Mouse (Mus musculus): ENCODE measurements around the gene Nop53. TPM values are rescaled to one million over a fixed set of nuclear protein-coding genes. Genes with fewer than 3 reads are reported as not detected.

The Nop53 gene
- polyA plus RNA-seq, 1 experiment: 283 TPM

DNA sequence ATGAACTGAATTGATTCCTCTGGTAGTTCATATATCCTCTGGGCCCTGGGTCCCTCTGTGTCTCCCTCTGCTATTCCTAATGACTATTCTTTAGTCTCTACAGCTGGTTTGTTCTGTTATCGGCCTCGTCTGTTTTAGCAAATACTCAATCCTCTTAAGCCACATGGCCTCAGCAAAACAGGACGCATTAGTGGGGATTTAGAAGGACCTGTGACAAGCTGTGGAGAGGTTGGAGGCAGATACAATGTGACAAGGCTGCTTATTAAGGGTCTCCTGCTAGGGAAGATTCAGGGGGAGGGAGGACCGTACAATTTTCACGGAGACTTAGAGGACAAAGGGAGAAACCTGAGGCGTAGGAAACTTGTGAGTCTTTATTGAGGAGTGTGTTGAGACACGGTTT, 40.0 kb downstream of the Nop53 start:
- no peaks in the 10 kb centered on the region for H3K4me1 ChIP-seq (ENCODE audit: control insufficient read depth, insufficient read depth, low read length)
- no peak for TF ChIP-seq POLR2A (IDR thresholded peaks at IDR 0.05; ENCODE audit: insufficient read depth, low read length)
- no peak for TF ChIP-seq CTCF (IDR thresholded peaks at IDR 0.05; ENCODE audit: low read depth, low read length)
- no peak for TF ChIP-seq EP300 (IDR thresholded peaks at IDR 0.05; ENCODE audit: insufficient read depth, low read depth, low read length)

DNA sequence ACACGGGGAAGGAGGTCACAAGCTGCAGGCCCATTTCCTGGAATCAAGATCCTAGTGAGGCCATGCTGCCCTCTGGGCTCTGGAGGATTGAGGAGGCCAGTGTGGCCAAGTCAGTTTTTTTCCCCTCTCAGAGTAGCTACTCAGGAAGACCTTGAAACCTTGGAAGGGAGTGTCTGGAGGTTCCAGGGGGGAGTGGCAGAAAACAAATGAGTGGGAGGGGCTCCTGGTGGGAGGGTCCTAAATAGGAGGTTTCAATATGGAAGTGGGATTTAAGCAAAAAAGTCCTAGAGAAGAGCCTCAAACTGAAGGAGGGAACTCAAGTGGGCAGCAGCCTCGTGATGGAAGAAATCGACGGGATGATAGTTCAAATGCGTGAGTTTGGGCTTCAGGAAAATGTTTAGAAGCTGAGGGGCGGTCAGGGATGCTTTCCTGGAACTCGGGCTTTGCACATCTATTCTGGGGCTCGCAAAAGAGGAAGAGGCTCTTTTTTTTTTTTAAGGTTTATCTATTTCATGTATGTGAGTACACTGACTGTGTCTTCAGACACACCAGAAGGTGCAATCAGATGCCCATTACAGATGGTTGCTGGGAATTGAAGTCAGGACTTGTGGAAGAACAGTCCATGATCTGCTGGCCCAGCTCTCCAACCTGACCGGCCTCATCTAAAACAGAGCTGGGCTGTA, 44.4 kb downstream of the Nop53 start:
- H3K4me1 ChIP-seq (ENCODE audit: control insufficient read depth, insufficient read depth, low read length): no peaks in the 10 kb centered on the region
- TF ChIP-seq CTCF (IDR thresholded peaks at IDR 0.05; ENCODE audit: low read depth, low read length) (no peak), POLR2A (IDR thresholded peaks at IDR 0.05; ENCODE audit: insufficient read depth, low read length) (no peak), EP300 (IDR thresholded peaks at IDR 0.05; ENCODE audit: insufficient read depth, low read depth, low read length) (no peak)
- H3K9ac ChIP-seq (ENCODE audit: low read depth, poor library complexity, severe bottlenecking): no peak overlapping the region
- no peaks in the 10 kb centered on the region for H3K36me3 ChIP-seq (ENCODE audit: control insufficient read depth, insufficient read depth, low read length, poor library complexity, severe bottlenecking)
- H3K27me3 ChIP-seq (ENCODE audit: control insufficient read depth, insufficient read depth, low read length, poor library complexity, severe bottlenecking): no peaks in the 10 kb centered on the region; the same call in 1 of the 2 replicates
- 0 out of 2 replicates have a peak, but pooled peaks cover 2% of the 10 kb centered on the region for H3K9me3 ChIP-seq (replicated peaks; ENCODE audit: control insufficient read depth, insufficient read depth, low read length, poor library complexity, severe bottlenecking)
- no peak overlapping the region for H3K27ac ChIP-seq (ENCODE audit: insufficient read depth, low read length)
- no peak overlapping the region for H3K4me3 ChIP-seq (ENCODE audit: low read depth, low read length)

More for the DNA sequence above, 40.0 kb downstream of the Nop53 start:
- Histone ChIP-seq H3K9ac (ENCODE audit: low read depth, poor library complexity, severe bottlenecking) (no peak overlapping the region), H3K36me3 (ENCODE audit: control insufficient read depth, insufficient read depth, low read length, poor library complexity, severe bottlenecking) (no peaks in the 10 kb centered on the region), H3K27me3 (ENCODE audit: control insufficient read depth, insufficient read depth, low read length, poor library complexity, severe bottlenecking) (no peaks in the 10 kb centered on the region), H3K4me3 (ENCODE audit: low read depth, low read length) (no peak overlapping the region), H3K9me3 (replicated peaks; ENCODE audit: control insufficient read depth, insufficient read depth, low read length, poor library complexity, severe bottlenecking) (0 out of 2 replicates have a peak, but pooled peaks cover 2% of the 10 kb centered on the region), H3K27ac (ENCODE audit: insufficient read depth, low read length) (no peak overlapping the region)

DNA sequence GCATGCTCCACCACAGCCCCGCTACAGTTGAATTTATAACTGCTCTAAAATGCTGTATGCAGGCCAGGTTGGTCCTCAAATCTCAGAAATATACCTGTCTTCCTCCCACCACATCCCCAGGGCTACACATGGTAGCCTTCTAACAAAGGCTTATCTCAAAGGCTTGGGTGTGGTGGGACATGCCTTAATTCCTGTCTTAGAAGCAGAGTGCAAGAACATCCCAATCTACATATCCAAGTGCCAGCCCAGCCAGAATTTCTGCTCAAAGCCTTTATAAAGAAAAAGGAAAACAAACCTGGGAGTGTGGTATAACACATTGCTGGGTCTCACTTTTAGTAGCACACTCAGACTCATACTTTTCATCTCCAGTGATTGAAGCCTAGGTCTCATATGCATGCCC, 51.6 kb downstream of the Nop53 start:
- H3K9me3 ChIP-seq (replicated peaks; ENCODE audit: control insufficient read depth, insufficient read depth, low read length, poor library complexity, severe bottlenecking): no peaks in the 10 kb centered on the region
- no peak overlapping the region for H3K4me3 ChIP-seq (ENCODE audit: low read depth, low read length)
- H3K27ac ChIP-seq (ENCODE audit: insufficient read depth, low read length): no peak overlapping the region
- H3K4me1 ChIP-seq (ENCODE audit: control insufficient read depth, insufficient read depth, low read length): no peaks in the 10 kb centered on the region
- H3K9ac ChIP-seq (ENCODE audit: low read depth, poor library complexity, severe bottlenecking): no peak overlapping the region
- H3K27me3 ChIP-seq (ENCODE audit: control insufficient read depth, insufficient read depth, low read length, poor library complexity, severe bottlenecking): no peaks in the 10 kb centered on the region; the same call in 1 of the 2 replicates
- TF ChIP-seq POLR2A (IDR thresholded peaks at IDR 0.05; ENCODE audit: insufficient read depth, low read length) (no peak), EP300 (IDR thresholded peaks at IDR 0.05; ENCODE audit: insufficient read depth, low read depth, low read length) (no peak), CTCF (IDR thresholded peaks at IDR 0.05; ENCODE audit: low read depth, low read length) (no peak)
- H3K36me3 ChIP-seq (ENCODE audit: control insufficient read depth, insufficient read depth, low read length, poor library complexity, severe bottlenecking): no peaks in the 10 kb centered on the region

Other genes with a start within 250 kb of the Nop53 start
- gene Obox5, start 195.9 kb downstream of the Nop53 start, polyA plus RNA-seq (2011; ENCODE audit: insufficient read depth, insufficient read length, low read depth, missing spikeins): not detected in 2 replicates
- not detected in 2 replicates for gene Obox6, start 106.4 kb downstream of the Nop53 start, polyA plus RNA-seq (2011; ENCODE audit: insufficient read depth, insufficient read length, low read depth, missing spikeins)
- not detected in 2 replicates for gene Crx, start 66.1 kb downstream of the Nop53 start, polyA plus RNA-seq (2011; ENCODE audit: insufficient read depth, insufficient read length, low read depth, missing spikeins)
- not detected in 2 replicates for gene Crxos, start 63.5 kb downstream of the Nop53 start, polyA plus RNA-seq (2011; ENCODE audit: insufficient read depth, insufficient read length, low read depth, missing spikeins)
- gene Selenow, start 23.7 kb downstream of the Nop53 start, polyA plus RNA-seq (2011; ENCODE audit: insufficient read depth, insufficient read length, low read depth, missing spikeins): 93.1 and 101 TPM in 2 replicates
- 4.6 and 4.9 TPM in 2 replicates for gene Ehd2, start 21.5 kb upstream of the Nop53 start, polyA plus RNA-seq (2011; ENCODE audit: insufficient read depth, insufficient read length, low read depth, missing spikeins)
- gene Bicra, start 101.8 kb upstream of the Nop53 start, polyA plus RNA-seq (2011; ENCODE audit: insufficient read depth, insufficient read length, low read depth, missing spikeins): 10.2 and 21.9 TPM in 2 replicates
- gene Zfp541, start 115.7 kb upstream of the Nop53 start, polyA plus RNA-seq (2011; ENCODE audit: insufficient read depth, insufficient read length, low read depth, missing spikeins): not detected in 2 replicates
- gene Napa, start 152.4 kb upstream of the Nop53 start, polyA plus RNA-seq (2011; ENCODE audit: insufficient read depth, insufficient read length, low read depth, missing spikeins): 105 and 107 TPM in 2 replicates
- 8.5 and 8.7 TPM in 2 replicates for gene Kptn, start 173.8 kb upstream of the Nop53 start, polyA plus RNA-seq (2011; ENCODE audit: insufficient read depth, insufficient read length, low read depth, missing spikeins)
- 4.1 and 4.5 TPM in 2 replicates for gene Slc8a2, start 183.8 kb upstream of the Nop53 start, polyA plus RNA-seq (2011; ENCODE audit: insufficient read depth, insufficient read length, low read depth, missing spikeins)
- 4.5 and 5.2 TPM in 2 replicates for gene Meis3, start 229.0 kb upstream of the Nop53 start, polyA plus RNA-seq (2011; ENCODE audit: insufficient read depth, insufficient read length, low read depth, missing spikeins)